Mouse (Mus musculus) heart, embryonic 12.5 days (tissue): ENCODE data around the gene Gm6169. TPM values are rescaled to one million over a fixed set of nuclear protein-coding genes. Genes with fewer than 3 reads are reported as not detected.
A peak's percentile ranks its signal among the peaks of the same experiment; 100 is the strongest.
"Not testable (repeated sequence)": the region's sequence is repeated elsewhere in the genome, so short reads cannot be mapped to it uniquely, and the experiment has no call there.

Experiments used
- ATAC-seq: fragments of 200-750 bp; cut with Nextera tagmentation; 2 replicates; pipeline ENCODE4 v1.8.0; 2017; ENCODE audit warnings: moderate TSS enrichment, moderate library complexity; ENCODE audit not compliant: insufficient number of reproducible peaks, low FRiP score
- H3K27ac ChIP-seq: fragments of 300-500 bp; sonication (generic); 2 replicates; pipeline ENCODE4 v1.5.1; 2016; ENCODE audit warnings: mild to moderate bottlenecking, moderate library complexity; ENCODE audit not compliant: poor library complexity, severe bottlenecking
- H3K27me3 ChIP-seq: fragments of 300-500 bp; sonication (generic); replicated peaks from 2 replicates; pipeline ENCODE4 v1.6.1; 2016; ENCODE audit warnings: mild to moderate bottlenecking, moderate library complexity
- H3K36me3 ChIP-seq: fragments of 300-500 bp; sonication (generic); 2 replicates; pipeline ENCODE4 v1.6.1; 2016; ENCODE audit warnings: mild to moderate bottlenecking, moderate library complexity
- H3K4me1 ChIP-seq: fragments of 300-500 bp; sonication (generic); replicated peaks from 2 replicates; pipeline ENCODE4 v1.6.1; 2016; ENCODE audit warnings: mild to moderate bottlenecking
- H3K4me2 ChIP-seq: fragments of 300-500 bp; sonication (generic); 2 replicates; pipeline ENCODE4 v1.6.1; 2016; ENCODE audit warnings: mild to moderate bottlenecking, moderate library complexity
- H3K4me3 ChIP-seq: fragments of 300-500 bp; sonication (generic); 2 replicates; pipeline ENCODE4 v1.5.1; 2016; ENCODE audit warnings: mild to moderate bottlenecking
- H3K9ac ChIP-seq: fragments of 300-500 bp; sonication (generic); 2 replicates; pipeline ENCODE4 v1.6.1; 2016; ENCODE audit warnings: mild to moderate bottlenecking, moderate library complexity
- H3K9me3 ChIP-seq: fragments of 300-500 bp; sonication (generic); replicated peaks from 2 replicates; pipeline ENCODE4 v1.6.1; 2016; ENCODE audit warnings: mild to moderate bottlenecking, moderate library complexity
- WGBS: fragments of 180-500 bp; shearing (Covaris S2); methylation state at CpG from one replicate; pipeline ENCODE4 v1.1.7; 2016; 5-methylcytosine and 5-hydroxymethylcytosine counted together
- polyA plus RNA-seq: library from polyadenylated mRNA; unstranded; fragments of >200 nt; fragmentation: Nextera tagmentation; extraction: Ambion mirVana; gene quantifications from 2 replicates; pipeline ENCODE4 v1.2.1, GENCODE M21; 2016

The Gm6169 gene
- polyA plus RNA-seq = 1.9 and 3.3 TPM in 2 replicates

DNA sequence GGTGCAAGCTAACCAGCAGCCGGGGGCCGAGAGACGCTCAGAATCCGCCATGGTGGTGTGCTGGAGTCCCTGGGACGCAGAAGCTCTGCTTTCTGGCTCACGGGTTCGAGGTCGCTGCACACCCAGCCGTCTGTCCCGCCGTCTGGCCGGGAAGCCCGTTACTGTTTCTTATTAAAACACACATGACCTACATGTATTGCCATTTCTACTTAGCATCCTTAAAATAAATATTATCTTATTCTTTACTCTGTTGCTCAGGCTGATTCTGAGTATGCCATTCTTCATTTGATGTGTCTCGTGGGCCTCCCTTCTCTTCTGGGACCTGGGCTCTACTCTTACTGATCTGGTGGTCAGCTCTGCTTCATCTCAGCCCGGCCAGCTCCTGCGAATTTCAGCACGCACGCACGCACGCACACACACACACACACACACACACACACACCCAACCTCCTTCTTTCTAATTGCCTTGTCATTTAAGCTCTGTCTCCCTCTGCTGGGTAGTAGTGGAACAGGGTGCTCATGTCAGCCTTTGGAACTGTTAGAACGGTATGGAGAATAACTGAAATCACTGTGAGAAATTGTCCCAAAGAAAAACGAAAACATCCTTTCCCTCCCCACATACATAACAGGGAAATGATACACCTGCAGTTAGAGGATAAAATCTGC lies at the start of gene Gm6169:
Gene Gm6169 (minus strand): TSS at position 51 of the 666 bp plus-strand sequence.
- H3K36me3 ChIP-seq = no peaks in the 10 kb centered on the region; the same call in 1 of the 2 replicates
- no peak within 1 kb of the TSS for H3K27ac ChIP-seq
- H3K4me1 ChIP-seq = peaks cover 9% of the 10 kb centered on the region; the same call in 1 of the 2 replicates
- no peak within 1 kb of the TSS for H3K4me2 ChIP-seq
- no peak within 1 kb of the TSS for H3K9ac ChIP-seq
- no peak for ATAC-seq
- H3K27me3 ChIP-seq = no peaks in the 10 kb centered on the region
- no peak within 1 kb of the TSS for H3K4me3 ChIP-seq
- 78% methylated on average over 22 of the region's 22 CpGs for WGBS
- no peaks in the 10 kb centered on the region for H3K9me3 ChIP-seq

DNA sequence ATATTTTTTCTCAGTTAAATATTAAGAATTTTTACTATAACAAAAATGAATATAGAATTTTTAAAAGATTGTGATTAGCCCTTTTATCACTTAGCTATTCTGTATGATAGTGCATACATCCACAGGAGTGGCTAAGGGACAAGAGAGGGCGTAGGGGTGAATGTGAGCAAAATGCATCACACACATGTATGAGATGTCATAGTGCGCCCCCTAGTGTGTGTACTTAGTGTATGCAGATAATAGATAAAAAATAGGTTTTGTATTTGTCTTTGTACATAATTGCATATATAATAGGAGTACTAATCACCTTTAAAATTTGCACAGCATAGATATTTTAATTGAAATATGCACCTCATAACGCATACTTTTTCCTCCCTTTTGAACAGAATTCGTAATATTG lies 46.8 kb upstream of the Gm6169 start:
- peaks cover 61% of the 10 kb centered on the region for H3K36me3 ChIP-seq
- H3K4me3 ChIP-seq = no peak overlapping the region
- H3K9me3 ChIP-seq = no peaks in the 10 kb centered on the region
- no peaks in the 10 kb centered on the region for H3K27me3 ChIP-seq
- 58% methylated on average over 4 of the region's 4 CpGs for WGBS
- H3K9ac ChIP-seq = no peak overlapping the region
- no peaks in the 10 kb centered on the region for H3K4me1 ChIP-seq
- no peak overlapping the region for H3K27ac ChIP-seq
- no peak overlapping the region for H3K4me2 ChIP-seq
- ATAC-seq = no peak

DNA sequence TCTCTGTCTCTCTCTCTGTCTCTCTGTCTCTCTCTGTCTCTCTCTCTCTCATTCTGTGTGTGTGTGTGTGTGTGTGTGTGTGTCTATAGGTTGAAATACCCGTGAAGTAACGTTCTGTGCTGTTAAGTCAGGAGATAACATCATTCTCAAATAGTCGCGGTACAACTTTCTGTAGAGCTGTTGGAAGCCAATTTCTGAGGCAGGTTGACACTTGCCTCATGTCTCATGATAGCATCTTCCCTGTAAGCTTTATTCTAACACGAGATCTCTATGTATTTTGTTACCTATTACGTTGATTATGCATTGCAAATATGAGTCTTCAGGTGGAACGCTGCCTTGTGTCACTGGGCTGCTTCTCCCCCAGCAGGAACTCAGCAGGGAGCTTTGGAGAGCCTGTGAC lies 43.3 kb upstream of the Gm6169 start:
- H3K36me3 ChIP-seq = peaks cover 32% of the 10 kb centered on the region
- H3K4me1 ChIP-seq = peaks cover 5% of the 10 kb centered on the region
- ATAC-seq = no peak
- 86% methylated on average over 7 of the region's 7 CpGs for WGBS
- H3K9me3 ChIP-seq = no peaks in the 10 kb centered on the region
- no peak overlapping the region for H3K9ac ChIP-seq
- no peak overlapping the region for H3K4me3 ChIP-seq
- no peaks in the 10 kb centered on the region for H3K27me3 ChIP-seq
- H3K27ac ChIP-seq = no peak overlapping the region
- H3K4me2 ChIP-seq = no peak overlapping the region

GRCm38 (mm10) chr13:97138404-97138931 lies 39.4 kb upstream of the Gm6169 start:
- 30% methylated on average over 8 of the region's 8 CpGs for WGBS
- ATAC-seq, H3K27me3 ChIP-seq, H3K4me1 ChIP-seq, H3K9me3 ChIP-seq: not testable (repeated sequence)
- Histone ChIP-seq H3K36me3 (peaks cover 28% of the 10 kb centered on the region), H3K9ac (peak overlapping the region; percentile 81), H3K4me2 (peak overlapping the region; percentile 66), H3K4me3 (peak overlapping the region; percentile 68), H3K27ac (peak overlapping the region; percentile 75; the same call in 1 of the 2 replicates)

- under 1% methylated on average over 57 of the region's 57 CpGs for WGBS
- H3K4me2 ChIP-seq = peak within 1 kb of the TSS; percentile 66
- H3K36me3 ChIP-seq = peaks cover 25% of the 10 kb centered on the region
- peaks cover 5% of the 10 kb centered on the region for H3K4me1 ChIP-seq
- peak within 1 kb of the TSS; percentile 81 for H3K9ac ChIP-seq
- H3K9me3 ChIP-seq = no peaks in the 10 kb centered on the region
- no peaks in the 10 kb centered on the region for H3K27me3 ChIP-seq
- H3K27ac ChIP-seq = peak within 1 kb of the TSS; percentile 75
- peak; percentile 95 for ATAC-seq
- H3K4me3 ChIP-seq = peak within 1 kb of the TSS; percentile 68
Observed at GRCm38 (mm10) chr13:97137466-97138400, 38.7 kb upstream of the Gm6169 start, which contains the start of the genes Gfm2 and Nsa2. Gfm2 (plus strand) TSS chr13:97137937. Nsa2 (minus strand) TSS chr13:97137937.

DNA sequence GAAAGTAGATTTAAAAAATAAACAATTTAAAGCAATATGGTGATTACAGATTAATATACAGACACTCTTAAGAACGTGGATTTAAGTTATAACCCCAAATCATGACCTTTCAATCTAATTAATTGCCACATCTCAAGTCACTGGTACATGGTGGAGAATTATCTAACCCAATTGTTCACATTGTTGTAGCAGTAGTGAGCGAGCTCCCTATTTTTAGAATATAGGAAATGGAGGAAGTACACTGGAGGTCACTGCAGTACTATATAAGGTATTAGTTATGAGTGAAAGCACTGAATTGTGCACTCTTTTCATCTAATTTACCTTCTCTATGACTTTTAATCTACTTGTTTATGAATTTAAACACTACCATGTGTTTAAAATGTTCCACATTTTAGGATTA lies 31.4 kb upstream of the Gm6169 start:
- H3K9me3 ChIP-seq, ATAC-seq, H3K4me1 ChIP-seq, H3K27me3 ChIP-seq, H3K4me3 ChIP-seq, H3K4me2 ChIP-seq, H3K9ac ChIP-seq, H3K27ac ChIP-seq: not testable (repeated sequence)
- peaks cover 35% of the 10 kb centered on the region for H3K36me3 ChIP-seq
- WGBS = no CpG with 5 or more reads among the region's 2 CpGs

- H3K27me3 ChIP-seq, H3K4me1 ChIP-seq, H3K4me2 ChIP-seq, H3K27ac ChIP-seq, ATAC-seq, H3K4me3 ChIP-seq, H3K9ac ChIP-seq, H3K9me3 ChIP-seq: not testable (repeated sequence)
- peaks cover 32% of the 10 kb centered on the region for H3K36me3 ChIP-seq
- 88% methylated on average over 4 of the region's 4 CpGs for WGBS
Observed at GRCm38 (mm10) chr13:97129654-97130053, 30.6 kb upstream of the Gm6169 start.

DNA sequence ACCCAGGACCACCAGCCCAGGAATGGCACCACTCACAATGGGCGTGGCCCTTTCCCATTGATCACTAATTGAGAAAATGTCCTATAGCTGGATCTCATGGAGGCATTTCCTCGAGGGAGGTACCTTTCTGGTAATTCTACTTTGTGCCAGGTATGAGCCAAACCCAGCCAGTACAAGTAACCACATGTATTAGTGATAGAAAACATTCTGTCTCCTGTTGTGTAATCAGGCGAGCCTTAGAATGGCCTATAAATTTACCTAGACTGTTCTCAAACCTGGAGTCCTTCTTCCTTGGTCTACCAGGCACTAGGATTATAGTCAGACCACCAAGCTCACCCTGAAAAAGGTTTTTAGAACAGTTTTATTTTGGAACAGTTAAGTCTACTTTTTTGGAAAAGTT lies 22.3 kb upstream of the Gm6169 start:
- 80% methylated on average over 3 of the region's 3 CpGs for WGBS

GRCm38 (mm10) chr13:97109046-97109445 lies 10.0 kb upstream of the Gm6169 start:
- no peak overlapping the region for H3K4me3 ChIP-seq
- no peaks in the 10 kb centered on the region for H3K9me3 ChIP-seq
- ATAC-seq = no peak
- 84% methylated on average over 4 of the region's 4 CpGs for WGBS
- no peak overlapping the region for H3K27ac ChIP-seq
- H3K27me3 ChIP-seq = no peaks in the 10 kb centered on the region
- no peak overlapping the region for H3K9ac ChIP-seq
- H3K4me1 ChIP-seq = no peaks in the 10 kb centered on the region
- H3K4me2 ChIP-seq = no peak overlapping the region
- peaks cover 25% of the 10 kb centered on the region for H3K36me3 ChIP-seq

More for the DNA sequence above, 22.3 kb upstream of the Gm6169 start:
- Histone ChIP-seq H3K9me3 (no peaks in the 10 kb centered on the region), H3K36me3 (peaks cover 33% of the 10 kb centered on the region), H3K4me3 (no peak overlapping the region), H3K27ac (no peak overlapping the region), H3K4me2 (no peak overlapping the region), H3K27me3 (no peaks in the 10 kb centered on the region), H3K9ac (no peak overlapping the region), H3K4me1 (no peaks in the 10 kb centered on the region)
- ATAC-seq = no peak

DNA sequence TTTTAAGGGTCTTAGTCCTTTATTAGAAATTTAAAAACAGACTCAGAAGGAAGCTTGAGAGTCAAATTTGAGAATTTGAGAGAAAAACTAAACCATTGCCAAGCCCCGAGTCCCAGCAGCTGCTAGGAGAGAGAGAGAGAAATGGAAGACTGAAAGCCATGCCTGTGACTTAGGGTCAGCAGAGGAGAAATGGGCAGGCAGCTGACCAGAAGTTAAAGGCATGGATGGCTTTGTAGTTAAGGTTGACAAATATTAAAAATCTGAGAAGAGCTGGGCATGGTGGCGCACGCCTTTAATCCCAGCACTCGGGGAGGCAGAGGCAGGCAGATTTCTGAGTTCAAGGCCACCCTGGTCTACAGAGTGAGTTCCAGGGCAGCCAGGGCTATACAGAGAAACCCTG lies 8.7 kb upstream of the Gm6169 start:
- ATAC-seq, H3K9me3 ChIP-seq, H3K4me3 ChIP-seq, H3K9ac ChIP-seq, H3K4me2 ChIP-seq, H3K27ac ChIP-seq, H3K4me1 ChIP-seq, H3K27me3 ChIP-seq: not testable (repeated sequence)
- WGBS = 94% methylated on average over 4 of the region's 4 CpGs
- peaks cover 21% of the 10 kb centered on the region for H3K36me3 ChIP-seq

GRCm38 (mm10) chr13:97104996-97105395 lies 6.0 kb upstream of the Gm6169 start:
- Histone ChIP-seq H3K4me3 (no peak overlapping the region), H3K9ac (no peak overlapping the region), H3K4me1 (no peaks in the 10 kb centered on the region), H3K27ac (no peak overlapping the region), H3K9me3 (no peaks in the 10 kb centered on the region), H3K36me3 (peaks cover 9% of the 10 kb centered on the region), H3K27me3 (no peaks in the 10 kb centered on the region), H3K4me2 (no peak overlapping the region)
- ATAC-seq = no peak
- 67% methylated on average over 7 of the region's 7 CpGs for WGBS
